Mouse (Mus musculus) gonadal fat pad, adult 2 months (tissue): ENCODE data around the gene Mapk10. TPM values are rescaled to one million over a fixed set of nuclear protein-coding genes. Genes with fewer than 3 reads are reported as not detected.

Experiments used
- DNase-seq: peaks from one replicate; pipeline ENCODE4 v3.0.0-alpha.2; 2012; ENCODE audit warnings: low read depth
- polyA plus RNA-seq: library from polyadenylated mRNA; depleted of rRNA; stranded (reverse); fragments of >200 nt; gene quantifications from 2 replicates; pipeline ENCODE4 v1.2.3, GENCODE M21; 2012

Mapk10 gene
- polyA plus RNA-seq, 1 experiment, result 0.99 TPM

DNA sequence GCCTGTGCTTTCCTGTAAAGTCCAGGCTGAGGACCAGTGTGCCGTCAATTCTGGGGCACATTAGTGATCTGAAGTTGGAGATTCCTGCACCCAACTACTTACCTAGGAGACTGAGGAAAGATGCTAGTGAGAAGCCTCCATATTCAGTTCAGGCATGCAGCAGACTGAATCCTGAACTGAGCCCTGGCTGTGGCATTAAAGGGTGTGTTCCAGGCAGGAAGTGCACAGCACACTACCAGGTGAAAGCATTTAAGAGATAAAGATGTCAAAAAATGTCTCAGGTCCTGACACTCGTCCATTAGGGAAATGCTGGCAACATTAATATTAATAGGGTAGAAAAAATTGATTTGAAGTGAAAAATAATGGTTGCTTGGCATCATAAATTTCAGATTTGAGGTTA is 44.4 kb downstream of the Mapk10 start:
- DNase-seq, result no peak

GRCm38 (mm10) chr5:103164022-103164421 is 47.1 kb downstream of the Mapk10 start:
- DNase-seq, result no peak

DNA sequence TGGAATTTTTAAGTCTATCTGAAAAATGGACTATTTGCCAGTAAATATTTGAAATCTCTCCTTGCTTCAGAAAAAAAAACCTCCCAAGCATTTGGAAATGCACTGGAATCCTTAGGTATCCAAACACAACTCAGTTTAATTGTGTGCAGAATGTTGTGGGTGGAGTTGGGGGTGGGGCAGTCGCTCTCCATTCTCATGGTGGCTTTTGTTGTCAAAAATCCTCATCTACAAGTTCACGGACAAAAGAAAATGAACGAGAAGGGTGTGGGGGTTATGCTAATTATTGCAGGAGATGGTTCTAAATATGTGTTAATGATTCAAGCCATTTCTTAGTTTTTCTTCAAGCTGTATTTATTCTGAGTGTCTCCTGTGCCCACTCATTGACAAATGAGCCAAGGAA is 49.6 kb downstream of the Mapk10 start:
- no peak for DNase-seq

GRCm38 (mm10) chr5:103161196-103161540 is 50.0 kb downstream of the Mapk10 start:
- DNase-seq, result no peak

DNA sequence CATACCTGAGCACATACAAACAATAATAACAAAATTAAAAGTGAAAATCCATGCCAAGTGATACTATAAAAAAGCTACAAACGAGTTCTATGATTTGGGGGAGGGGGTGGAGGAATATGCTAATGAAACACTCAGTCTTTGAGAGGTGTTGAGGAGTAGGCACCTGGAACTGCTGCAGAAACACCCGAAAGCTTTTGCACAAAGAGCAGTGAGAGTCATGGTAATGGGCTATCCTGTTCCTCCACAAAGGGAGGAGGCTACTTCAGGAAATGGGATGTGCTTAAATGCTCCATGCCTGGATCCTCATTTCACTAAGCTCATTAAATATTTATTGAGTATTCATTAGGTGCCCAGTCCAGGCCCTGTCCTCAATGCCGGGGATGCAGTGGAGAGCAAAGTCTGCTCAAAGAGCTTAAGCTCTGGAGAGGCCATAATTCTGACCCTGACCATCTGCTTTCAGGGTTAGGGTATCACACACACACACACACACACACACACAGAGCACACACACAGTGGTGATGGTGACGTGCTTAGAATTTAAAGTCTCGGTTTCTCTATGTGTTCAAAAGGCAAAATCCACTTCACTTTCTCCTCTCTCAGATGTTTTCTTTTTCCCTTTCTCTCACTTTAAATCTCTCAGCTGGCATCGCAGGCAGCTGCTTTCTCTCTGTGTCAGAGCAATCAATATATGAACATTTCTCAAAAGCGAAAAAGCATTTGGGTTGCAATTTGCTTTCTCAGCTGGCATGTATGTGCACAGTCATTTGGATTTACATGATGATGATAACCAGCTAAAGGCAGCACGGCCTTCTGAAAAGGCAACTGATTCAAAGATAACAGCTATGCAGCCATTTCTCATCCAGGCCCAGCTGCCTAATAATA is 50.6 kb downstream of the Mapk10 start:
- no peak for DNase-seq

DNA sequence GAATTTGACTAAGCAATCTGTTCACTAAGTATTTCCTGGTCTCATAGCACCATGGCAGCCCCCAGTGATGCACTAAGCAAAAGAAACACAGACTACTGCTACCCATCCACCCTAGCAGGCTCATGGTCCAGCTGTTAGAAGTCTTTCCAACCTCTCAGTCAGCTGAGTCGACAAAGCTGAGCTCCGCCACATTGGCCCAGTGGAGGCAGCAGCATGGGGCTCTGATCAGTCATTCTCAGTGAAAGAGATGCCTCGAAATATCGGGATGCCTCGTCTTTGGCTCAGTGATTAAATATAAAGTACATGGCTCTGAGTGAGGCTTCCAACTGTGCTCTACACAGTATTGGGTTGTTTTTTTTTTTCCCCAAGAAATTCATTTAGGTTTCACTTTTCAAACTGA is 70.2 kb downstream of the Mapk10 start:
- DNase-seq, result no peak

DNA sequence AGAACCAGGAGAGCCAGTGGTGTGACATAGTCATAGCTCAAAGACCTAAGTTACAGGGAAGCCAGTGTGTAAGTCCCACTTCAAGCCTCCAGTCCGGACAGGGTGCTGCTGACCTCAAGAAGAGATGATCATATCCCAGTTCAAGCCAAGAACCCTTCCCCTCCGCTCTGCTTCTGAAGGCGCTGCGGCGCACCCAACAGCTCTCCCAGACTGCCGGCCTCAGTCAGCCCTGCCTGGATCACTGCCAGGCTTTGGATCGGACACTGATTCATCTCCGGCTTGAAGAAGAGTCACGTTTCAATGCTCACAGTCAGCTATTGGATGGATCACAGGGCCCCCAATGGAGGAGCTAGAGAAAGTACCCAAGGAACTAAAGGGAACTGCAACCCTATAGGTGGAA is 76.3 kb downstream of the Mapk10 start:
- no peak for DNase-seq

DNA sequence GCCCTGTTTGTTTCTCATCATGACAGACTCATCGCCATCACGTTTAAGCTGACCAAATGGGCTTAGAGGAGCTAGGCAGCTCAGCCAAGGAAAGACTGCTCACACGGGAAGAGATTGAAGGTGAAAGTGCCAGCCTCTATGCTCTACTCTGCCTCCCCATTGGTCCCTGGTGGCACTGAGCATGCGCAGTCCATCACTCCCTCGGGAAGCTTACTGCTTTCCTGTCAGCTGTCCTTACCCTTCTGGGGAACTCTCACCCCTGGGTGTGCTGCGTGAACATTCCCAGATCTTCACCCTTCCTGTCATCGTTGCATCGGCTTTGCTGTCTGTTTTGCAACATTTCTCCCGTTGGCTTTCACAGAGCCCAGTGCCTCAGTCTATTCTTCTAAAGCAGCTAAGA is 77.5 kb downstream of the Mapk10 start:
- DNase-seq, result no peak

DNA sequence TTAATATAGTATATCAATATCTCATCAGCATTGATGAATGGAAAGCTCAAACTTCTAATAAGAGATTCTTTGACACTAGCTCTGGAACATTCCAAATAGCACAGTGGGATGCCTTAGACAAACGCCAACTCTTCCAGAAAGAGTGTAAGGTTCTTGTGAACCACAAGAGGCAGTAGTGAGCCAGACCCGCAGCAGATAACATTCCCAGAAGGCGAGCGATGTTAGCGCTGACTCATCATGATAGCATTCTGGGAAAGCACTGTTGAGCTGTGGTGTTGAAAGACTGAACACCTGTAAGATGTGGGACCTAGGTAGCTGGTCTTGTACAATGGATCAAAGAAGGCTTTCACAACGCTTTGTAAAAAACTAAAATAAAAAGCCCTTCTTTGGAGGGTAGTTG is 78.3 kb downstream of the Mapk10 start:
- DNase-seq, result no peak

DNA sequence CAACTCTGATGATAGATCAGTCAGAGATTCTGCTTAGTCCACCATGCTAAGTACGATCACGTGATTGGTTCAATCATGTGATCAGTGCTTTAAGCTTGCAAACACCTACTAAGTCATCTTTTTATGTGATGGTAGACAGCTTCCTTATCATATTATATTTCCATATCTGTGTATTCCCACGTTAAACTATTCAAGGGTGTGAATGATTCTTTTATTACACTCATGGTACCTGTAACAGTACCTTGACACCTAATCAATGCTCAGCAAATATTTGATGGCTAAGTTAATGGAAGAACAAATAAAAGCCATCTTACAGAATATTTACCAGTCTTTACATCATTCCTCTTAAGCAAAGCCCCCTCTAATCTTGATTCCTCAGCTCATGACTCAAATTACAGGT is 91.5 kb downstream of the Mapk10 start:
- no peak for DNase-seq

- no peak for DNase-seq
Observed at GRCm38 (mm10) chr5:103115571-103115970, 95.6 kb downstream of the Mapk10 start.

DNA sequence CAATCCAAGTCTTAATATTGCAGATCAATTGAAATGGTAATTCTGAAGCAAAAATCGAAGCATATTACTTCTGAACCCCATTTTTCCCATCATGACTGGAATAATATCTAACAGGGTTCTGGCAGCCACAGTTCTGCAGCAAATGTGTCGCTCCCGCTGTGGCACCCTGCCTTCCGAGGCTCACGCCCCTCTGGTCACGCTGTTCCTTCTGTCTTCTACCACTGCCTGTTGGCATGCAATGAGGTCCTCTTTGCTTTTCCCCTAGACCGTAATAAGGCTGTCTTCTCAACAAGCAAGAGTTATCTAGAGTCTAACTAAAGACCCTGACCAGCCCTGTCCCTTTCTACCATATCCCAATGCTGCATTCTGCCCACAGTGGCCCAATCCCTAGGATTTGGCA is 98.7 kb downstream of the Mapk10 start:
- DNase-seq, result no peak

DNA sequence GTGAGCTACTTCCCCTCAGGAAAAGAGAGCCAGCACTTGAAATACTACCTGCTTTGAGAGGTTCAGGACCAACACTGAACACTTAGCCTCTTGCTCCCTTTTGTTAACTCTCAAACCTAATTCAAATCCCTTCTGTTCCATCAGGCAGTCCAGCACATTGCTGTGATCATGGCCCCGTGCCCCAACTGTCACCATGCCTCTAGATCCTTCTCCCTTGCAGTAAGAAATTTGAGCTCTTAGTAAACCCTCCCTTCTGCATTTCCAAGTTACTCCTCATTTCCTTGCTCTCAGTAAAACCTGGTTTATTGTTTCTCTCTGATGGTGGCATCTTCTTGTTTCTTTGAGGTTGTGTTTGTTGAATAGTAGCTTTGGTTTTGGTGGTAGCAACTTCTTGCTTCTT is 101.7 kb downstream of the Mapk10 start:
- no peak for DNase-seq

GRCm38 (mm10) chr5:103105441-103106414 is 105.4 kb downstream of the Mapk10 start:
- no peak for DNase-seq

GRCm38 (mm10) chr5:103104082-103104481 is 107.1 kb downstream of the Mapk10 start:
- DNase-seq, result no peak

- DNase-seq, result no peak
Observed at GRCm38 (mm10) chr5:103102876-103103393, 108.2 kb downstream of the Mapk10 start.

DNA sequence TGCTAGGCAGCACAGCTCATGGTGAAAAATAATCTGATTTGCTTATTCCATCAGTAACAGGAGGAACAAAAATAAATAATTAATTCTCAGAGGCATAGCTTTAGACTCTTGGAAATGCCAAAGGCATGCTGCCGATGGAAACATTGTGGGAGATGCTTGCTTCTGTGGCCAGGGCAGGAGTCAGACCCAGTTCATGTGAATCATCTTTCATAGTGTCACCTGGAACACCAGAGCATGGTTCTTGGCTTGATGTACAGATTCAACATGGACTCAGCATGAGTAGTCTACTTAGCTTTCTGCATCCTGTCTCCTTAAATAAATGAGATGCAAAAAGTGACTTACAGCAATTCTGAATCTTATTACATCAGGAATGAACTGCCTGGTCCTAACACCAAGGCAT is 109.0 kb downstream of the Mapk10 start:
- no peak for DNase-seq

GRCm38 (mm10) chr5:103094166-103094565 is 117.0 kb downstream of the Mapk10 start:
- no peak for DNase-seq

DNA sequence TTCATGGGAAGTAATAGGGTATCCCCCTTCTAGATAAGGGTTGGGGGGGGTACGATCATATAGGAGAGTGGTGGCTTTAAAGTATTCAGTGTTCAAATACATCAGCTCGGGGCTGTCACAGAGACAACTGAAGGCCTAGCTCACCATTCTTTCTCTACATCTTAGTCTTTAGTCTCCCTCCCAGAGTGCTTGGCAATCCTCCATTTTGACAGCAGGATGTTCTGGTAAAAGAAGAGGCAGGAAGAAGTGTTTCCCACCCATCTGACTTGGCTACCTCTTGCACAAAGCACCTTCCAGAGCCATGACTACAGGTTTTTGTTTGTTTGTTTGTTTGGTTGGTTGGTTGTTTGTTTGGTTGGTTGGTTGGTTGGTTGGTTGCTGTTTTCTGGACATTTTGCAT is 125.3 kb downstream of the Mapk10 start:
- no peak for DNase-seq

GRCm38 (mm10) chr5:103075451-103075850 is 135.7 kb downstream of the Mapk10 start:
- DNase-seq, result no peak

GRCm38 (mm10) chr5:103072200-103072825 is 138.8 kb downstream of the Mapk10 start:
- DNase-seq, result no peak

DNA sequence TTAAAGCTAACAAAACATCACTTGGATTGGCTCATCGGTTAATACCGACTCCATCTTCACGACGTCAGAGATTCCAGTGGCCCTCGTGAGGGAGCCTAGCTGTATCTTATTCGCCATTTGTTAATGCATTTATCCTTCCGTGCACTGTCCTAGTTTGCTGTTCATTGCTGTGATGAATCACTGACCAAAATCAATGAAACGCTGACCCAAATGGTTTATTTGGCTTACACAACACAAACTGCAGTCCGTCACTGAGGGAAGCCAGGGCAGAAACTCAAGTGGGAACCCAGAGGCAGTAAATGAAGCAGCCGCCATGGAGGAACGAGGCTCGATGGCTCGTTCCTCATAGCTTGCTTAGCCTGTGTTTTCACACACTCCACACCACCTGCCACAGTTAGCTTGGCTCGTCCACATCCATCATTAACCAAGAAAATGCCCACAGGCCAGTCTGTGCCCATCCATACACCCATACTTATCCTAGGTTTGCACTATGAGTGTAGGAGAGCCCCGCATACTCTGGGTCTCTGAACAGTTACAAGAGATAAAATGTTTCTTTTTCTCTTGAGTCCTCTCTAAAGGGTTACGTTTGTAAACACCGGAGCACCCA is 140.0 kb downstream of the Mapk10 start:
- no peak for DNase-seq
